Mouse (Mus musculus) MEL-GATA-1-ER (cell line): ENCODE measurements around the gene Serf2.
A peak's percentile ranks its signal among the peaks of the same experiment; 100 is the strongest.

Experiments used
- DNase-seq: peaks from one replicate; pipeline ENCODE4 v3.0.0-alpha.2; 2012; ENCODE audit warnings: low read depth; ENCODE audit errors: extremely low read depth

Serf2 gene

DNA sequence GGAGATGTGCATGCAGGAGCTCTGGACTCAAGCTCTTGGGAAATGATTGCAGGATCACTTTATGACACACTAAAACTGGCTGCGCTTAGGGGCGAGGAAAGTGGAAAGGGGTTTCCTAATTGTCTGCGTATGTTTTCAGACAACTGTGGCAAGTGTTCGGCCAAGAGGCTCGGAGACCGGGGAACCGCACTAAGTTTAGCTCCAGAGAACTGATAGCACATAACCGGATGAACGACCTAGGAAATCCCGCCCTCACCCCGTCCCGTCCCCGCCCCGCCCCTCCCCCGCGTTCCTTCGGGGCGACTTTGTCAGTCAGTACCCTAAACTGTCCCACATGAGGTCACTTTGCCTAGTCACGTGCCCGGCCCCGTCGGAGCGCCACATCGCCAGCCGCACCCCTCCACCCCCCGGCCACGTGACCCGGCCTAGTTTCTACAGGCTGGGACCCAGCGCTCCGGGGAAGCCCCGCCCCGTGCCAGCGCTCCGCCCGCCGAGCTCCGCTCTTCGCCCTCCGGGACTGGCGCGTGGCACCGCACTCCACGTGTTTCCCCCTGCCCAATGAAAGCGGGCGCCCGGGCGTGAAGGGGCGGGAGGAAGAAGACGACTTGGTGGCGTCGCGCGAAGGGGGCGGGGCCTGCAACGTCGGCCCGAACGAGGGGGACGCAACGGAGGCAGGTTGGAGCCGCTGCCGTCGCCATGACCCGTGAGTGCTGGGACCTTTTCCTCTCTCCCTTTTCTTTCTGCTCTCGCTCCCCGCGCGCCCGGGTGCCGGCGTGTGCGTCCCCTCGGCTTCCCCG, at the start of gene Serf2:
Serf2 (plus strand) TSS at position 457 of the 797 bp plus-strand sequence.
- peak; percentile 94 for DNase-seq

DNA sequence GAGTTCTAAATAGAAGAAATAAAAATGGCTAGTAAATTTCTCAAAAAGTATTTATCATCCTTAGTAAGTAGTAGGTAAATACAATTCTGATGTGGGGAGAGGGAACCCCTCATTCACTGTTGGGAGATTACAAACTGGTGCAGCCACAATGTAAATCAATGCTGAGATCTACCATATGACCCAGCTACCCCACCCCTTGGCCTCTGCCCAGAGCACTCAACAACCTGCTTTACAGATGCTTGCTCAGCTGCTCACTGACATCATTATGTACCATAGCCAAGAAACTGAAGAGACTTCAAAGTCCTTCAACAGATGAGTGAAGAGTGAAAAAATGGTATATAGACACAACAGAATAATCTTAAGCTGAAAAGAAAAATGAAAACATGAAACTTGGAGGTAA, 45.7 kb upstream of the Serf2 start:
- no peak for DNase-seq

GRCm38 (mm10) chr2:121408160-121408559, 40.8 kb upstream of the Serf2 start:
- peak; percentile 50 for DNase-seq

DNA sequence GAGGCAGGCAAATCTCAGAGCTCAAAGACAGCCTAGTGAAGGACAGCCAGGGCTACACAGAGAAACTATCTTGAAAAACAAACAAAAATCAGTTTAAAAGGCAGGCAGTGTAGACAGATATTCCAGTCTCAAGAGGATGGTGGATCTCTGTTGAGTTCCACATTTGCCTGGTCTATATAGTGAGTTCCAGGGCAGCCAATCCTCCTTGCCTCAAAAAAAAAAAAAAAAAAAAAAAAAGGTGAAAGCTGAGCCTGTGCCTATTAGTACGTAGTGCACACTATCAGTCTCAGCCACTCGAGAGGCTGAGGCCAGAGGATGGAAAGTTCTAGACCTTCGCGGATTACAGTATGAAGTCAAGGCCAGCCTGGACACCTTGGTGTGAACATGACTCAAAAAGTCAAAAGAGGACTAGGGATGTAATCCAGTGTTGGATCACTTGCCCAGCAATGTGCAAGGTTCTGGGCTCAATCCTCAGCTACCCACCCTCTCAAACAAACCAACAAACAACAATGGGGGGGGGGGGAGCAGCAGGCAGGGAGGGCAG, 36.1 kb upstream of the Serf2 start:
- DNase-seq = peak; percentile 55

GRCm38 (mm10) chr2:121413387-121414042, 35.5 kb upstream of the Serf2 start, which contains the start of the genes Pdia3 and Catsper2:
TSS of gene Pdia3 (plus strand) at chr2:121413775.
TSS of gene Catsper2 (minus strand) at chr2:121413792.
- DNase-seq = peak; percentile 73

GRCm38 (mm10) chr2:121414139-121414685, 34.8 kb upstream of the Serf2 start:
- peak; percentile 52 for DNase-seq

DNA sequence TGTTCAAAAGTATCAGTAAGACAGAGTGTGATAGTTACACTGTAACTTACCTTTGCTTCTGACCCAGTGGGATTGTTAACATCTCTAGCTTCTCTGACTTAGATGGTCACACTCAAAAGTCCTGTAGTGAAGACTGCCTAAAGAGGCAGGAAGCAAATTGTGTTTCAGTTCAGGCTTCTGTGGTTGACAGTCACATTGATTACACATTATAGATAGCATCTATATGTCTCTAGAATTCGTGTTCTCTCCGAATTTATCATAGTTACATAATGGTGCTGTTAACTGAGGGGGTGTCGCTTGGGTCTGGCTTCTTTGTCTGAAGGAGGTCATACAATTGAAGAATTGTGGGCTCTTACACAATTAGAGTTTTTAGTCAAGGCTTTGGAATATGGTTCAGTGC, 33.9 kb upstream of the Serf2 start:
- DNase-seq = no peak

- no peak for DNase-seq
Observed at GRCm38 (mm10) chr2:121415591-121415990, 33.4 kb upstream of the Serf2 start.

- DNase-seq = no peak
Observed at GRCm38 (mm10) chr2:121416356-121416755, 32.6 kb upstream of the Serf2 start.

GRCm38 (mm10) chr2:121418476-121418875, 30.5 kb upstream of the Serf2 start:
- DNase-seq = no peak

DNA sequence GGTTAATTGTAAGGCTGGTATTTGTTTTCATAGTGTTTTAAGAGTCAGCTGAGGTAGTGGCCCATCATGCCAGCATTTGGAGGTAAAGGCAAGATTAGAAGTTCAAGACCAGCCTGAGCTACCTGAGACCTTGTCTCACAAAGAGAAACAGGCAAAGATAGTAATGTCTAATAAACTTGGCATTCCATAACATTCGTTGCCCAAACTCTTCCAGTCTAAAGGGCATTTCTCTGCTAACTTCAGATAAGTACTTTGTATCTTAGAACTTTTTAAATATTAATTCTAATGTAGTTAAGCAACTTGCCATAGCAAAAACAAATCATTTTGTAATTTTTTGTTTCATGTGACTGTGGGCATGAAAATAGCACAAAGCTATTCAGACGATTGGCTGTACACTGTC, 25.8 kb upstream of the Serf2 start:
- no peak for DNase-seq

DNA sequence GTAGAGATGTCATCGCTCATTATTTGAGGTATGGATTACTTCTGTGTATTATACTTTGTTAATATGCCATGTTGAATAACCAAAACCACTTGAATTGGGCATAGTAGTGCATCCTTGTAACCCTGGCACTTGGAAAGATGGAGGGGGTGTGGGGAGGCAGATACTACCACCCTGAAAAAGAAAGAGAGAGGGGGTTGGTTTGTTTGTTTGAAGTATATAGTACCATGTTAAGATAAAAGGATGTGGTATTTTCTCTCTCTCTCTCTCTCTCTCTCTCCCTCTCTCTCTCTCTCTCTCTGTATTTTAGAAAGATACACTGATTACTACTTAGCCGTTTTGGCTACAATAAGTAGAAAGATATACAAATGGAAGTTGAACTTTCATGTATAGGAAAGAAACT, 23.1 kb upstream of the Serf2 start:
- no peak for DNase-seq

DNA sequence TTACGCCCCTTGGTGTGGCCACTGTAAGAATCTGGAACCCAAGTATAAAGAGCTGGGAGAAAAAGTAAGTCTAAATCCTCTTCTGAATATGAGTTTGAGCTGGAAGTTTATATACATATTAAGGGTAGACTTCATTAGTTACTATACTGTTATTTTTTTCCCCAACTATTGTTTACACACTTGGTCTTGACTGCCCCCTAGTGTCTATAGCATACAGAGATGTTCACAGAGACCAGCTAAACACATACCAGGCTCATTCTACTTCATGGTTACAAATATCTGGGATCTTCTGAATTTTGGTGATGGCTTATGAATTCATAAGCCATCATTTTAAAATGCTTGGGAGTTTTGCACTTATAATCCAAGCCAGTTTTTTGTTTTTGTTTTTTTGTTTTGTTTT, 14.1 kb upstream of the Serf2 start:
- no peak for DNase-seq

GRCm38 (mm10) chr2:121439746-121440145, 9.2 kb upstream of the Serf2 start:
- no peak for DNase-seq

GRCm38 (mm10) chr2:121440834-121441605, 8.0 kb upstream of the Serf2 start:
- no peak for DNase-seq

GRCm38 (mm10) chr2:121441800-121442199, 7.2 kb upstream of the Serf2 start:
- DNase-seq = no peak

DNA sequence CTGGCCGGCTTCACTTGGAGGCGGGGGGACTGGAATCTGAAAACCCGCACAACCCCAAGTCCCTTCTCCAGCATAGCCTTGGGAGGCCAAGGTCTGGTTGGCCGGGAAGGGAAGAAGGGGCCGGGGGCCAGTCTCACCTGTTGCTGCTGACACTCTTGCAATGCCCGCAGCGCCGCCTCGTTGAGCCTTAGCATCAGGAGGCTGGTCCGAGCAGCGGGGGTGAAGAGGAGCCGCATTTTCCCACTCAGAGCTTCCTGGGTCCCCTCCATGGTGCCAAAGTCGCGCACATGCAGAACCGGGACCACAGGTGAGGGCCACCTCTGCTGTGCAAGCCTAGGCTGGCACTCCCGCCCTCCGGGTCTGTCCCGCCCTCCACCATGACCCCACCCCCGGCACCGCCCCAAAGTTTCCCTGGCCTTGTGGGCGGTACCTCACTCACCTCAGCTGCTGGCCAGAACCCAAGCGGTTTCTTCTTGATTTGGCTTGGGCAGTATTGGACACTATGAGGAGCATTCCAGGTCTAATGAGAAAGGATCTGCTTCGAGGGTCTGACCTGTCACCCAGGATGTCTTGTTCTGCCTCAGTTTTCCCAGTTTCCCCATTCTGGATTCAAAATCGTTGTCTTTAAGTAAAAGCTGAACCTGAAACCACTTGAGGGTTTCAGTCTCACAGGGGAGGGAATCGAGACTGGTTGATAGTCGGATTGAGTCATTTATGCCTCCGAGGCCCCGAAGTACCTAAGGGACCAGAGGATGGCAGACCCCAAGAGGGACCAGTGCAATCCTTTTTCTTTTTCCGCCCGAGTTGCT, 6.5 kb upstream of the Serf2 start:
- no peak for DNase-seq

DNA sequence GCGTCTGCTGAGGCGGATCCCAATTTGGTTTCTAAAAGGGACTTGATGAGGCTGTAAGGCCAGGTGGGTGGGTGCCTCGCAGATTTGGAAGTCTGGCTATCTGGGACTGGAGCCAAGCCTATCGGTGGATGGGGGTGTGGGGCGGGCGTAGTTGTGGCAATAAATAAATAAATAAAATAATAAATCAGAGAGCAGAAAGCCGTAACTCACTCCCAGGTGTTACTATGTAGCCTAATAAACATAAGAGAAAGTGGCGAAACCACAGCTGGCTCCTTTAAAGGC, 6.0 kb upstream of the Serf2 start:
- DNase-seq = no peak

- DNase-seq = no peak
Observed at GRCm38 (mm10) chr2:121444178-121444577, 4.8 kb upstream of the Serf2 start, which contains the start of gene Ell3. TSS of gene Ell3 (minus strand) at chr2:121444278.

GRCm38 (mm10) chr2:121445117-121445516, 3.9 kb upstream of the Serf2 start:
- no peak for DNase-seq

- no peak for DNase-seq
Observed at GRCm38 (mm10) chr2:121446506-121446905, 2.5 kb upstream of the Serf2 start.
